Mouse (Mus musculus): ENCODE data around the gene Klk4. TPM values are rescaled to one million over a fixed set of nuclear protein-coding genes. Genes with fewer than 3 reads are reported as not detected.
A peak's percentile ranks its signal among the peaks of the same experiment; 100 is the strongest.

Gene Klk4
- total RNA-seq (2021): not detected

DNA sequence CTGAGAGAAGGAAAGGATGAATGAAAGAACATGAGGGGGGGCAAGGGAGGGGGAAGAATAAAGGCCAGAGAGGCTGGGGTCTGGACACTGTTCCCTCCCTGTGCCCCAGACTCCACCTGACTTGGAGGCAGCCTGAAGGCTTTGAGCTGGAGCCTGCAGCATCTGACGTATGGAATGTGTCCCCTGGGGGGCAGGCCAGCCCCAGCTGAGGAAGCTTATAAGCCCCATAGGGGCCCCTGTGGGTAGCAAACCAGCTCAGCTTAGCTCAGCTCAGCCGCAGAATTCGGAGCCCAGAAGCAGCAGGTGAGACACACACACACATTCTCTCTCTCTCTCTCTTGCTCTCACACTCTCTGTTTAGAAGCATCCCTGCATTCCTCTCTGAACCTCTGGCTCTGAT is at the start of gene Klk4:
Klk4 (plus strand) TSS at position 249 of the 400 bp plus-strand sequence.
- DNase-seq: no peak

DNA sequence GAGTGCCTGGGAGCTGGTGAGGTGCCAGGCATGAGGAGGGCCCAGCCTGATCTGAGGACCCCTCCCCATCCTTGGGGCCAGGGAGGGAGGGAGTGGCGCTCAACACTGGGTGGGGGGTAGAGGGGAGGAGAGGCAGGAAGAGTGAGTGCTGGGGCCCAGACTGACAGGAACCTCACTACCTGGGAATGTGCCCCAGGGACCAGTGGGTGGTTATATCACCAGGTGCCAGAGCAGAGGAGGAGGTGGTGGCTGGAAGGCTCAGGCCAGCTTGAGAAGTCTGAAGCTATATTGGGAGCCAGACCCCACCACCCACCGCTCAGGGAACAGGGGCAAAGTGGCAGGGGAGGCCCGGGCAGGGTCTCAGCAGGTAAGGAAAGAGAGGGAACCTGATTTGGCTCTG is 39.3 kb upstream of the Klk4 start, which contains the start of gene Klk5:
Klk5 (plus strand) TSS at position 271 of the 400 bp plus-strand sequence.
- DNase-seq: no peak

DNA sequence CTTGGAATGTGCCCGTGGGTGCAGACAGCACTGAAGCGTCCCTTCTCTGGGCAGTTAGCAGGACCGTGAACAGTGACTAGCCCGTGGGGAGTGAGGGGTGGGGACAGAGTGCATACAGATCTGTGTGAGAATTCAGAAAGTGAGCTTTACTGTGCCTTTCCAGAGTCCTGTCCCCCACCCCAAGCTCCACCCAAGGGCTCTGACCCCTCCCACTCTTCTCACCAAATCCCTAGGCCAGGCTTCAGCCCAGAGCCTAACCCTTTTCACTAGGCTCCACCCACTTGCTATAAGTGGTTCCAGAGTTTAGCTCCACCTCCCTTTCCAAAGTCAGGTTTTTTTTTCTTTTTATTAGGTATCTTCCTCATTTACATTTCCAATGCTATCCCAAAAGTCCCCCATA is 37.2 kb upstream of the Klk4 start:
- no peak for DNase-seq

DNA sequence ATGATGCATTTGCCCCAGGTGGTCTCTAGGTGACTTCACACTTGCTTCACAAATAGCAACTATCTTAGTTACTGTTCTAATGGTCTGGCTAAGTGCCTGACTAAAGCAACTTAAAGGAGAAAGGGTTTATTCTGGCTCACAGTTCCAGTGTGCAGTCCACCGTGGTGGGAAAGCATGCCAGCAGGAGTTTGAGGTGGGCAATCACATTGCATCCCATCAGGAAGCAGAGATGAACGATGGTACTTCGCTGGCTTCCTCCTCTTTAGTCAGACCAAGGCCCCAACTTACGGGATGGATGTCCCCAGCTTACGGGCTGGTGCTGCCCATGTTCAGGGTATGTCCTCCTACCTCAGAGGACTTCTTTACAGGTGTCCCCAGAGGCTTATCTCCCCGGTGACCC is 29.3 kb upstream of the Klk4 start:
- DNase-seq: no peak

DNA sequence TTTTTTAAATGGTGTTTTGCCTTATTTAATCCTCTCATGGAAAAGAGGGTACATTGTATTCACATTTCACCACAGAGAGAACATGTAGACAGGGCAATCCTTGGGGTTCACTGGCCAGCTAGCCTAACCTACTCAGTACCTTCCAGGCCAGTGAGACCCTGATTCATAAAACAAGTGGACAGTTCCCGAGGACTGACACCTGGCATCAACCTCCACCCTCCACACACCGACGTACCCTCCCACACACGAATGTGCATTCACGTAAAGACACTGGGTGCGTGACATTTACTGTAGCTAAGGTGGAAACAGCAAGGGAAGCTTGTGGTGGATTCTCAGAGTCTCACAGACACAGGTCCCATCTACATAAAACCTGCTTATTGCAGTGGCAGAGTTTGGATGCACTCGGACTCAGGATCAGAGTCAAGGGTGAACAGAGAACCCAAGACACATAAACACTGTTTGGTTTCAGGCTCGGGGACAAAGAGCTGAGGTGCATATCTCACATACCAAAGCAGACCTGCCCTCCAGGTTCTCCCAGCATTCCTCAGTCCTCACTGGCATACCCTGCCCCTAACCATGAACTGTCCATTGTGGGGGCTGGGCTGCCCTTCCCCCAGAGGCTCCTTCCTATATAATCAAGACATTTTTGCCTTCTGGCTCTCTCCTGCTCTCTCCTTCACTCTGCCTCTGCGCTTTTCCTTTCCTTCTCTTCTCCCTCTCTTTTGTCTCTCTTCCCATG is 26.1 kb upstream of the Klk4 start:
- DNase-seq: no peak

DNA sequence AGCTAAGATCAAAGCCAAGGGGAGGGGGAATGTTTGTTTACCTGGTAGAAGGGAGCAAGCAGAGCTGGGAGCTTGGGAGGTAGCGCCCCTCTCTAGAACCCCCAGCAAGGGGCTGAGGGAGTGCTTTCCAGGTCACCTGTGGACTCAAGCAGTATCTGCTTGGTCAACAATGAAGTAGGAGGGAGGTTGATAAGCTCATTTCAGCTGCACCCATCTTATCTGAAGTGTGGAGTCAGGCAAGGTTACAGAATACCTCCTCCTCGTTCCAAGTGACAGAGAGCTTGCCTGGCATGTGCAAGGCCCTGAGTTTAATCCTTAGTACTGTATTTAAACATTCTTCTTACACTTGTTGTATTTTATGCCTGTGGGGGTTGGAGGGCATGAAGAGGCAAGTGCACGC is 25.3 kb upstream of the Klk4 start:
- DNase-seq: no peak

DNA sequence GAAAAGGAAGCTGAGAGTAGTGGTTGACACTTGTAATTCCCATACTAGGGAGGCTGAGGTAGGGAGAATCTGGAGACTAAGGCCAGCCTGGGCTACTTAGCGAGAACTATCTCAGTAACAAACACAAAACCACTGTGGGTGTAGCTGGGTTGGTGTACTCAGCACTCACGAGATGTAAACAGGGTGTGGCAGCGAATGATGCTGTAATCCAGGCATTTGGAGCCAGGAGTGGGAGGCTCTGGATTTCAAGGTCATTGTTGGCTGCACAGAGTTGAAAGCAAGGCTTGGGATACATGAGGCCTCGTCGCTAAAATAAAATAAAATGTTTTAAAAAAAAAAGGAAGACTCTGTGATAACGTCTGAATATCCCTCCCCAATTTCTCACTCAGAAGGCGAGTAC is 24.7 kb upstream of the Klk4 start:
- DNase-seq: no peak

DNA sequence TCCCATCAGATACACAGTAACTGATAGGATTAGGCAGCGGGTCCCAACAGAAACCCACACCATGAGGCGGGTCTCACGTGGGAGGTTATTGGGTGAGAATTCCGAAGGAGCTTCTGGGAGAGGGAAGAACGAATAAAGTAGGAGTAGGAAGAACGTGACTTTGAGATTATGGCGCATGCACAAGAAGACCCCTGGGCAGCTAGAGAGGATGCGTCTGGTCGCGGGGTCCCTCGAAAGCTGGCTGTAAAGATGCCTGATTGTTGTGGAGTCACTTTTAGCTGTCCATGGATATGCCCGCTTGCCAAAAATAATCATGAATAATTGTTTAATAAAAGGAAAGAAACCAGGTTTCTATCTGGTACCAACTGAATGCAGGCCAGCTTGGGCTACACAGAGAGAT is 23.5 kb upstream of the Klk4 start:
- DNase-seq: no peak

DNA sequence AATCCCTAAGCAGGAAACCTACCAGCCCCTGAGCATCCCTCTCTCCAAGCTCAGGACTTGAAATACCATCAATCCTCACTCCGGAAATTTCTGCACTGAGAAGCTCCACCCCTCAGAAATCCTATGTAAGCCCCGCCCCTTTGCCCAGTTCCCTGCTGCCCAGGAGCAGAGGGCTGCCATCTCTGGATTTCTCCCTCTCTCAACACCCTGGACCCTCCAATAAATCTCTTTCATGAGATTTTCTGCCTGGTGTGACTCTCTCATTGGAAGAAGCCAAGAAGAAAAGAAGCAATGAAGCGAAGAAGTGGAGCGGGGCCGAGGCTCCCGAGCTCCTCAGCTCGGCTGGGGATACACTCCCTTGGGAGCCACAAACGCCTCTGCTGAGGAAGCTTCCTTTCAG is 20.5 kb upstream of the Klk4 start:
- DNase-seq: no peak

DNA sequence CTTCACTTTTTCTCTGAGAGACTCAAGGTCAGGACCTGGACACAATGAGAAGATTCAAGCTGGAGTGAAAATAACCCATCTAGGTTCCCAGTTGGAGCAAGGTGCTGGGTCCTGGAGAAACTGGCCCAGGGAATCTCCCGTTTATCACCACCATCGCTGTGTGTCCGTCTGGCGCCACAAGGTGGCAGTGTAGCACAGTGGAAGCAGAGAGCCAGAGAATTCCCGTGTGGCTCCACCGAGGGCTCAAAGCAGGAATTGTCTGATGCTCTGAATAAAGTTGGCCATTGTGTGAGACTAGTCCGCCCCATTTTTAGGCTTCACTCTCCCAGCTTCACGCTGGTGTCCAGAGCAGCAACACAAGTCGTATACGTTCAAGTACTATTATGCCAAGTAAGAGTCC is 7.7 kb upstream of the Klk4 start:
- DNase-seq: peak; percentile 77

DNA sequence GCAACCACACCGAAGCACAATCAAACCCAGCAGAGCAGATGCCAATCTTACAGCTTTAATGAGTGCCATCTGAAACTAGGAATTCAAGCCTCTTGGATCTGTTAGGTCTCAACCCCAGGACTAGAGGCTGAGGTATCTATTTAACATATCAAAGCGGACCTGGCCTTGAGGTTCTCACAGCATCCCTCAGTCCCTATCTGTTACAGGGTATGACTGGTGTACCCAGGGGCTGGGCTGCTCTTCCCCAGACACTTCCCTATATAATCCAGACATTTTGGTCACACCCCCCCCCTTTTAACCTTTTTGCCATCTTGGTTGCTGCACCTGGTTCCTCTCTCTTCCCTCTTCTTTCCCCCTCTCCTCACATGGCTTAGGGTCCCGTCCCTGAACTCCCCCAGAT is 7.3 kb upstream of the Klk4 start:
- DNase-seq: no peak

DNA sequence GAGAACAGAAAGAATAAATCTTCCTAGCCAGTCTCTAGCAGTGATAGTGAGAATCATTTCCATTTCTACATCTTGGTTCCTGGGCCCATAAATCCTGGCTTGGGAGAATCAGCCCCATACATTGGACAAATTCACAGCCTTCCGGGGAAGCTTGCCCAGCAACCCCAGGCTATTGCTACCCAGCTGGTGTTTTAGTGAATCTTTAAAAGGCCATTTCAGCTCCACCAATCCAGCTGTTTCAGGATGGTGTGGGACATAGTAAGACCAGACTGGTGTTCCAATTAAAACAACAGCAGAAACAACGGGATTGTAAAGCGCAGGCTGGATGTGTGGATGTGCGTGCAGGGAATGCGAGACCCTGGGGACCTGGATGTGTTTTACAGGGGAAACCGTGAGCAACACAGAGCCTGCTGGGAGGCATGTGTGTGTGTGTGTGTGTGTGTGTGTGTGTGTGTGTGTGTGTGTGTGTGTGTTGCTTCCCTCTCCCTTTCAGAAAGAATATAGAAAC is 6.0 kb upstream of the Klk4 start:
- DNase-seq: no peak

DNA sequence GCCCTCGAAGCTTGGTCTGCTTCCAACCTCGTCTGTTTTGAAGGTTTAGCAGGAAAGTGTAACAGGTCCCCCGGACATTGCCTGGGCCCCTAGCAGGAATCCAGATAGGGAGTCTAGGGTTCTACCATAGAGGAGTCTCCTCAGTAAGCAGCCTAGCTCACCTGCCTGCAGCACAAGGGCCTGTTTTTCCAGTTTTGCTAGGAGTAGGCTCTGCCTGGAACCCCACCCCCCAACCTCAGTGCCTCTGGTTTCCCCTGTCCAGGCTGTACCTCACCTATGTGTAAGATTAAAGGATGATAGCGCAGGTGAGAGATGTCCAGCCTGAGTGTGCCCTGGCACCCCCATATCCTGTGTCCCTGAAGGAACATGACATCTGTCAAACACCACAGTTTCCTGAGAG is 4.5 kb upstream of the Klk4 start:
- DNase-seq: no peak

DNA sequence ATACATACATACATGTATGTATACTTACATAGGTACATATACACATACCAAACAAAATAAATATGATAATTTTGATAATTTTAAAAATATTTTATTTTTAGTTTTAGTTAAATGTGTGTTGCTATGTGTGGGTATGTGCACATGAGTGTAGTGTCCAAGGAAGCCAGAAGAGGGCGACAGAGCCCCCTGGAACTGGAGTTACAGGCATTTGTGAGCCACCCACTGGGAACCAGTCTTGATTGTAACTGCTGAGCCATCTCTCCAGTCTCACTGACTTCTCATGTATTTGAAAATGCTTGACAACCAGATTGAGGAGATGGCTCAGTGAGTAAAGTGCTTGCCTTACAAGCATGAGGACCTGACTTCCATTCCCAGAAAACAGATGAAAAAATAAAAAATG is 2.7 kb upstream of the Klk4 start:
- no peak for DNase-seq

DNA sequence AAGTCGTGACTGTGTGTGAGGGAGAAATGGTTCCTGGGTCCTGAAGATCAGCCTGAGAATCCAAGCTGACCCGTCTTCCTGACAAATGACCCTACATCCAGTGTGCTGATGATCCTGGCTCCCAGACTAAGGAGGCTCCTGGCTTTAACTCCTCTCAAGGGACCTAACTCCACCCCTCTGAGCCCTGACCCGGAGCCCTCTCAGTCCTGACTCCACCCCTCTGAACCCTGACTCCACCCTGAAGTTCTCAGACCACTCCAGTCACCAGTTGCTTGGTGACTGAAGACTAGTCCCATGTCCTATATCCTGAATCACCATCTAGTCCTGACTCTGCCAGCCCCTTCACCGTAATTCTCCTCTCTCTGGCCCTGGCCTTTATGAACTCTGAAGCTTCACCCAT is 1.4 kb downstream of the Klk4 start:
- DNase-seq: no peak

DNA sequence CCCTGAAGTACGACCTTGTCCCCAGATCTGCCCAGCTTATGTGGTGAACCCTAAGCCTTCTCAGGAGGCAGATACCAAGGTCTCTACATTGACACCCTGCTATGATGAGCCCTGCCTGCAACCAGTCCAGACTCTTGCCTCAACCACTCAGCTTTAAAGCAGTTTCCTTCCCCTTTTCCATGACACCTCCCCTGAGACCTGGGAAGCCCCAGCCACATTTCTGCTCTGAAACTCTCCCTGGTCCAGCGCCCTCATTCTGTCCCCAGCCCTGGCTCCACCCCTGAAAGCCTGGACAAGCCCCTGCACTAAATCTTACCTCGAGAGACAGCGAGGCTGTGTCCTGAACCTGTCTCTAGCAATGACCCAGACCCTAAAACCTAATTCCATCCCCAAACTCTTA is 1.9 kb downstream of the Klk4 start:
- no peak for DNase-seq

DNA sequence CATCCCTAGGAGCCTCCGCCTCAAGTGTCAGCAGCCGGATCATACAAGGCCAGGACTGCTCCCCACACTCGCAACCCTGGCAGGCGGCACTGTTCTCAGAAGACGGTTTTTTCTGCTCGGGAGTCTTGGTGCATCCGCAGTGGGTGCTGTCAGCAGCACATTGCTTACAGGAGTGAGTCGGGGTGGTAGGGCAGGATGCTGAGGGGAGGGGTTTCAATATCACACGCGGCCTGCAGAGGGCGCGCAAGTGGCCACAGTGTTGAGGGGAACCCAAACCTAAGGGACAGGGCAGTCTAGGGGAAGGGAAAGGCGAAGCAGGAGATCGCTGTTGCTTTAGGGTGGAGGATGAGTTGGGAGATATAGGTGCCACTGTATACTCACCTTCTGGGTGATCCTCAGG is 2.6 kb downstream of the Klk4 start:
- peak; percentile 54 for DNase-seq

DNA sequence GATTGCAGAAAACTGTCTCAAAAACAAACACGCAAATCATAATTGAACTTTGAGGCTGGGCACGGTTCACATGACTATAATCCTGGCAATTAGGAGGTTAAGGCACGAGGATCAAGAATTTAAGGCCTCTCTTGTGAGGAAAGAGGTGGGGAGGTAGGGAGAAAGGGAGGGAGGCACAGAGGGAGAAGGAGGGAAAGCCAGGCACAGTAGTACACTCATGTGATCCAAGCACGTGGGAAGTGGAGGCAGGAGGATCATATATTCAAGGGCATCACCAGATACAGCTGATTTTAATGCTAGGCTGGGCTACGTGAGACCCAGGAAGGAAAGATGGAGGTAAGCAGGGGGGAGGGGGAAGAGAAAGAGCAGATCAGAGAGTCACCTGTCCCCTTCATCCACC is 10.4 kb downstream of the Klk4 start:
- no peak for DNase-seq

DNA sequence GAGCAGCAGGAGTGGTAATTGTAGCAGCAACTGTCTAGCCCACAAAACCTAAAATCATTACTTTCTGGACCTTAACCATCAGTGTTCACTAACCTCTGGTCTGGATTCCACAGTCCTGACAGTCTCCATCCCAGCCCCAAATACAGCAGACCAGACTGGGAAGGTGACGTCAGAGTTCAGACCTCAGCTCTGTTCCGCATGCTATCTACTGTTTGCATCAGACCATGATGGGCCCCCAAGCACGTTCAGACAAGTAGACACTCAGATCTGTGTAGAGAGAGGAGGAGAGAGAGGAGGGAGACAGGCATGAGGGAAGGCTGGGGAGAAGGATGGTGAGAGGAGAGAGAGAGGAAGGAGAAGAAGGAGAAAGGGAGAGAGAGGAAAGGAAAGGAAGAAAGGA is 10.8 kb downstream of the Klk4 start:
- no peak for DNase-seq

DNA sequence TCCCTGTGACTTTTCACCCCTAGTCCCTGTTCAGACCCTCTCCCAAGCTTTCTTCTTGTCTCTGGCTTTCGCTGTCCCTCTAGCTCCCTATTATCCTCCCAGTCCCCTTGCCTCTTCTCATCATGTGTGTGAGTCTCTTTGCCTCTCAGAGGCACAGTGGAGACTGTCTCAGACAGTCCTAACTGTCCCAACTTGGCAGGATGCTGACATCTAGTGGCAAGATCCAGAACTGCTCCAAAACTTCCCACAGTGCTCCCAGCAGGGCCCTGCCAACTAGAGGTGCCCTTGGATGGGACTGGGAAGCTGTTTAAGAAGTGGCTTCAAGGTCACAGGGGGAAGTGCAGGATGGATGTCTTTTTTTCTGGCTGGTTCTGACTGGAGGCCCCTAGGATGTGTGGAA is 13.9 kb downstream of the Klk4 start:
- DNase-seq: peak; percentile 92

DNA sequence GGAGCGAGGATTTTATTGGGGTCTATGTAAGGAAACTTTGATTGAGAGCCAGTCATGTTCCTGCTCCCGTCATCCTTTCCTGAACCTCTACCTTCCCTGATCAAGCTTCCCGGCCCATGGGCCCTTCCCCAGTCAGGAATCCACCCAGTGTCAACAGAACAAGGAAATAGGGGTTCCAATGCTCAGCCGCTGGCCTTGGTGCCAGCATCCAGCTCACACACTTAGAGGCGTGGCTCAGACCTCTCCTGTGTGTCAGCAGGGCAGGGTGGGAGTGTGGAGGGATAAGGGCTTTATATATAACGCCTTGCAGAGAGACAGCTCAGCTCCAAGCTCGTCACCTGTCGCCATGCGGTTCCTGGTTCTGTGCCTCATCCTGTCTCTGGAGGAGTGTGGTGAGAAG is 33.9 kb downstream of the Klk4 start:
- no peak for DNase-seq

DNA sequence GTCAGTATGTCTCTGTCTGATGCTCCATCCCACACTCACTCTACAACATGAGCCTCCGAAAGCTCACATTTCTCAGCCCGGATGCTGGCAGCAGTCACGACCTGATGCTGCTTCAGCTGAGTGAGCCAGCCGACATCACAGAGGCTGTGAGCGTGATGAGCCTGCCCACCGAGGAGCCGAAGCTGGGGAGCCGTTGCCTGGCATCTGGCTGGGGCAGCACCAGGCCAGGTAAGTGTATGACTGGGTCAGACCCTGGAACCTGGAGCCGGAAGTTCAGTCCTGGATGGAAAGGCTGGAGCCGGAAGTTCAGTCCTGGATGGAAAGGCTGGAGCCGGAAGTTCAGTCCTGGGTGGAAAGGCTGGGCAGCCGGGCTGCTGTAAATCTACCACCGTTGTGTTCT is 37.5 kb downstream of the Klk4 start:
- no peak for DNase-seq

DNA sequence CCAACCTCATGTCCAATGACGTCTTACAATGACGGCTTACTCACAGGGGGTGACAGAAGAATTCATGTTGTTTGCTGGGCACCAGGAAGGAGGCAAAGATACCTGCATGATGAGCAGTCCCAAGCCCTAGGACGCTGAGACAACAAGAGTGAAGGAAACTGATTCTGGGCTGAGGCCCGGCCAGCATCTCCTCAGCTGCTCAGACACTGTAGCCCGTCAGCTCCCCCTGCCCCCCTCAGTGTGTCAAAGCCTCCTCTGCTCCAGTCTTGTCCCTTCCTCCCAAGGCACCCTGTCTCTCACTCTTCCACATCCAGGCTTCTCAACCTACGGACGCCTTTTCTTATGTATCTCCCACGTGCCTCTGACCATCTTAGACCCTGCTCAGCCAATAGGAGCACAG is 37.9 kb downstream of the Klk4 start:
- DNase-seq: no peak

DNA sequence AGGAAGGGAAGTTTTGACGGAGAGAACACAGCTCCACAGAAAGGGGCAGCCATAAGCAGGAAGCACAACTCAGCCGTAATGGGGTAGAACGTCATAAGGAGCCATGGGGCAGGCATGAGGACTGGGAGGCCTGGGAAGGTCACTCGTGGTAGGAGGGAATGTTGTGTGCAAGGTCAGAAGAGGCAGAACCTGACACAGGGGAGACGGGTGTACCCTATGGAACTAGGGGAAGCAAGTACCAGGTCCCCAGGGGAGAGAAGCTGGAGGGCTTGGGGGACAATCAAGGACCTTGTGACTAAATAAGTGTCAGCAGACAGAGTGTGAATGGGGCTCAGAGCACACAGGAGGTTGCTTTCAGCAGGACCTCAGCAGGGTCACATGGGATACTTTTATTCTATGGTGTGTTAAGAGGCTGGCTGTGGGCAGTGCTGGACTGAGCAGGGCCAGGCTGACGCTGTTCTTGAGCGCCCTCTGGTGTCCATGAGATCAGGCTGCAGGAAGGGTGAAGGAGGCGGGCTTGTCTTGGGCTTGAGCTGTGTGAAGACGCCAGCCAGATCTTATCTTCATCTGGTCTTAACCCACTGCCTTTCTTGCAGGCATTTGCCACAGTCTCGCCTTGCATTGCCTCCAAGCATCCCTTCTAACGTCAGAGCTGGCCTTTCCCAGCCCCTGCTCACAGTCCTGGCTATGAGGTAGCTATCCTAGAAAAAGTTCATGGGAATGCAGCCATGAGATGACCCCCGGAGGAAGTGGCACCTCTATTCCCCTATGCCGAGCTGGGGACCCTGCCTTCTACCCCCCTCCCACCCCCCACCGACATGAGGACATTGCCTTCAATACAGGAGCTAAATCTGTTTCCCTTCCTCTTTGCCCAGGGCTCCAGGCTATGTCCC is 38.8 kb downstream of the Klk4 start:
- DNase-seq: peak; percentile 73
